ENCODE assay signal across 30 mouse cellular contexts in the genomic region with DNA sequence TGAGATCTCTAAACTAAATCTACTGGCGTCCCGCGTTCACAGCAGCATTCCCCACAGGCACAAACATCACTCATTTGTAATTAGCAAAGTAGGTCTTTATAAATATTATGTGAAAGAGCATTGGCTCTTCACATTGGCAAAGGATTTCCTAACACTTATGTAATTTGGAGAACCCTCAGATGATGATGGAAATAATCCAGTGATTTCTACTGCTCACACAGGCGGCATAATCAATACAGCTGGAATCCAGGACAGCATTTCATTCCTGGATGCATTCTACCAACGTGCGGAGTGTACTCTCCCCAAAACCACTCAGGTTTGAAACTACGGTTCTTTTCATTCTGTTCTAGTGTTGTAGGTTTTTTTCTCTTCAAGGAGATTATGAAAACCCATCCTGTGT.
"Had no signal": no experiment of that assay in that cellular context is flagged by ENCODE, and none has a peak within 500 bp of the region (broad histone marks: within the 10 kb centered on the region; RNA-seq: fewer than 3 reads in every experiment).

No protein-coding gene starts in this region.

- DNase-seq: liver; liver, embryonic 13.5 days; liver, postnatal 0 days; lung, adult 18-20 months; lung, adult 2 months; lung, embryonic 14.5 days; lung, postnatal 10 days; lung, postnatal 14 days; lung, postnatal 36 days; lung, postnatal 4 days; midbrain, embryonic 14.5 days had no signal

- ATAC-seq: liver, embryonic 12.5 days; liver, postnatal 0 days; lung, postnatal 0 days; midbrain, embryonic 13.5 days; midbrain, embryonic 16.5 days had no signal

- H3K4me2 ChIP-seq: limb, embryonic 12.5 days; limb, embryonic 13.5 days; limb, embryonic 15.5 days; liver, embryonic 12.5 days; liver, embryonic 13.5 days; liver, embryonic 15.5 days; lung, embryonic 14.5 days; lung, embryonic 15.5 days; midbrain, embryonic 11.5 days; midbrain, embryonic 12.5 days; midbrain, embryonic 13.5 days; midbrain, embryonic 15.5 days; neural tube, embryonic 12.5 days had no signal

- H3K4me3 ChIP-seq: limb, embryonic 10.5 days; limb, embryonic 12.5 days; limb, embryonic 13.5 days; limb, embryonic 15.5 days; liver, embryonic 12.5 days; liver, embryonic 13.5 days; liver, embryonic 15.5 days; lung, embryonic 15.5 days; megakaryocyte, embryonic 14.5 days; midbrain, embryonic 10.5 days; midbrain, embryonic 12.5 days; midbrain, embryonic 13.5 days; midbrain, embryonic 15.5 days; myocyte; neural tube, embryonic 12.5 days had no signal

- H3K36me3 ChIP-seq: limb, embryonic 10.5 days; limb, embryonic 12.5 days; limb, embryonic 13.5 days; limb, embryonic 15.5 days; liver, embryonic 12.5 days; liver, embryonic 13.5 days; liver, embryonic 15.5 days; lung, embryonic 15.5 days; midbrain, embryonic 10.5 days; midbrain, embryonic 12.5 days; midbrain, embryonic 13.5 days; midbrain, embryonic 15.5 days; neural tube, embryonic 12.5 days had no signal

- H3K4me1 ChIP-seq: limb, embryonic 15.5 days; liver, embryonic 12.5 days; liver, embryonic 13.5 days; liver, embryonic 15.5 days; lung, embryonic 15.5 days; megakaryocyte, embryonic 14.5 days; midbrain, embryonic 10.5 days; midbrain, embryonic 12.5 days; midbrain, embryonic 13.5 days; midbrain, embryonic 15.5 days; neural tube, embryonic 12.5 days had no signal

- H3K27ac ChIP-seq: limb, embryonic 10.5 days; limb, embryonic 12.5 days; limb, embryonic 13.5 days; limb, embryonic 15.5 days; liver, embryonic 12.5 days; liver, embryonic 13.5 days; liver, embryonic 14.5 days; liver, embryonic 15.5 days; lung, embryonic 15.5 days; macrophage; midbrain, embryonic 10.5 days; midbrain, embryonic 12.5 days; midbrain, embryonic 13.5 days; midbrain, embryonic 15.5 days; neural tube, embryonic 12.5 days had no signal

- H3K9me3 ChIP-seq: limb, embryonic 10.5 days; limb, embryonic 12.5 days; limb, embryonic 13.5 days; limb, embryonic 15.5 days; liver, embryonic 12.5 days; liver, embryonic 13.5 days; liver, embryonic 15.5 days; lung, embryonic 15.5 days; megakaryocyte, embryonic 14.5 days; midbrain, embryonic 10.5 days; midbrain, embryonic 12.5 days; midbrain, embryonic 13.5 days; midbrain, embryonic 15.5 days; neural tube, embryonic 12.5 days had no signal

- H3K27me3 ChIP-seq: limb, embryonic 15.5 days; liver, embryonic 12.5 days; liver, embryonic 13.5 days; liver, embryonic 15.5 days; lung, embryonic 15.5 days; megakaryocyte, embryonic 14.5 days; midbrain, embryonic 12.5 days; midbrain, embryonic 13.5 days; midbrain, embryonic 15.5 days; neural tube, embryonic 12.5 days had no signal

- H3K9ac ChIP-seq: limb, embryonic 12.5 days; limb, embryonic 13.5 days; limb, embryonic 15.5 days; liver, embryonic 12.5 days; liver, embryonic 13.5 days; liver, embryonic 14.5 days; liver, embryonic 15.5 days; liver, postnatal 0 days; lung, embryonic 14.5 days; lung, embryonic 15.5 days; midbrain, embryonic 12.5 days; midbrain, embryonic 13.5 days; midbrain, embryonic 15.5 days; neural tube, embryonic 12.5 days had no signal
